9 mouse cellular contexts compared by ENCODE assay signal in genomic region chr10:127945432-127946064, GRCm38 (mm10). TPM values are rescaled to one million over a fixed set of nuclear protein-coding genes. Genes with fewer than 3 reads are reported as not detected.
DNase-seq lines count a peak whose midpoint lies in the region; ATAC-seq and TF ChIP-seq lines count a peak whose summit lies in the region.
"Had no signal": no experiment of that assay in that cellular context is flagged by ENCODE, and none has a peak within 500 bp of the region (broad histone marks: within the 10 kb centered on the region; RNA-seq: fewer than 3 reads in every experiment).

No protein-coding gene starts in this region.

- no peak overlapping the region for H3K9ac ChIP-seq in liver, adult 2 months (ENCODE audit: low read depth, low read length)
- H3K9ac ChIP-seq in neural tube, embryonic 14.5 days (replicated peaks; ENCODE audit: low read depth, low read length): no peak overlapping the region
- H3K9ac ChIP-seq: hindbrain, embryonic 15.5 days had no signal

- DNase-seq in B cell, adult 2 months: peak; percentile 53 to 61
- peak; percentile 43 for DNase-seq in G1E (ENCODE audit: low spot score)
- peak; percentile 9 for DNase-seq in cerebellum, adult 9-11 months
- DNase-seq in kidney, adult 18-20 months: peak; percentile 65
- peak; percentile 99 for DNase-seq in liver, adult 2 months (ENCODE audit: extremely low read depth, low read depth, low spot score)
- no peak for DNase-seq in urinary bladder, adult 18-20 months (ENCODE audit: low spot score in 2 of 2)

- no peaks in the 10 kb centered on the region for H3K9me3 ChIP-seq in G1E (replicated peaks)
- no peaks in the 10 kb centered on the region for H3K9me3 ChIP-seq in neural tube, embryonic 14.5 days (ENCODE audit: control insufficient read depth, low read length)
- H3K9me3 ChIP-seq: hindbrain, embryonic 15.5 days had no signal

- H3K79me2 ChIP-seq in liver, adult 2 months (ENCODE audit: control insufficient read depth, insufficient read depth, low read length): no peaks in the 10 kb centered on the region

- H3K4me2 ChIP-seq in neural tube, embryonic 14.5 days (ENCODE audit: low read depth, low read length): no peak overlapping the region
- H3K4me2 ChIP-seq: hindbrain, embryonic 15.5 days had no signal

- peaks cover 9% of the 10 kb centered on the region; the same call in 1 of the 2 replicates for H3K27me3 ChIP-seq in G1E (ENCODE audit: insufficient read depth, low read length)
- no peaks in the 10 kb centered on the region for H3K27me3 ChIP-seq in liver, adult 2 months (ENCODE audit: control insufficient read depth, insufficient read depth, low read length)
- no peaks in the 10 kb centered on the region for H3K27me3 ChIP-seq in neural tube, embryonic 14.5 days (ENCODE audit: control insufficient read depth, insufficient read depth, low read length)
- H3K27me3 ChIP-seq: hindbrain, embryonic 15.5 days had no signal

- ATAC-seq in G1E (ENCODE audit: extremely low read depth, insufficient number of reproducible peaks, low FRiP score, poor library complexity, severe bottlenecking): peak; percentile 63; the same call in 1 of the 2 replicates
- ATAC-seq in frontal cortex, adult (ENCODE audit: low TSS enrichment): peak; percentile 52; the same call in 1 of the 2 replicates
- ATAC-seq in neural tube, embryonic 14.5 days (ENCODE audit: low read depth): peak; percentile 72

- no peaks in the 10 kb centered on the region for H3K36me3 ChIP-seq in G1E (replicated peaks)
- H3K36me3 ChIP-seq in liver, adult 2 months (ENCODE audit: control insufficient read depth, insufficient read depth, low read length): no peaks in the 10 kb centered on the region
- no peaks in the 10 kb centered on the region for H3K36me3 ChIP-seq in neural tube, embryonic 14.5 days (ENCODE audit: control insufficient read depth, insufficient read depth, low read length)
- H3K36me3 ChIP-seq: hindbrain, embryonic 15.5 days had no signal

- H3K4me1 ChIP-seq in G1E (ENCODE audit: insufficient read depth, low read depth, low read length): peaks cover 5% of the 10 kb centered on the region; the same call in 1 of the 2 replicates
- peaks cover 12% of the 10 kb centered on the region for H3K4me1 ChIP-seq in liver, adult 2 months (ENCODE audit: control insufficient read depth, insufficient read depth, low read length)
- no peaks in the 10 kb centered on the region for H3K4me1 ChIP-seq in neural tube, embryonic 14.5 days (ENCODE audit: control insufficient read depth, insufficient read depth, low read length)
- H3K4me1 ChIP-seq: hindbrain, embryonic 15.5 days had no signal

- 23% methylated on average over 5 of the region's 5 CpGs for WGBS in liver, adult 2 months
- WGBS in neural tube, embryonic 14.5 days: 23% methylated on average over 5 of the region's 5 CpGs

- peak; percentile 82 for TF ChIP-seq CTCF in G1E (IDR thresholded peaks at IDR 0.05; ENCODE audit: low read depth, low read length)
- peak; percentile 58 for TF ChIP-seq CTCF in liver, adult 2 months (IDR thresholded peaks at IDR 0.05; ENCODE audit: low read depth, low read length)

- H3K4me3 ChIP-seq in G1E (ENCODE audit: low read depth, low read length): no peak overlapping the region
- H3K4me3 ChIP-seq in liver, adult 2 months (ENCODE audit: insufficient read depth, low read depth, low read length): no peak overlapping the region
- H3K4me3 ChIP-seq in neural tube, embryonic 14.5 days (ENCODE audit: low read depth, low read length): no peak overlapping the region
- H3K4me3 ChIP-seq: hindbrain, embryonic 15.5 days had no signal

- TF ChIP-seq POLR2A in liver, adult 2 months (IDR thresholded peaks at IDR 0.05; ENCODE audit: extremely low read depth, insufficient read depth, low read length): no peak

- peak overlapping the region; percentile 64 for H3K27ac ChIP-seq in liver, adult 2 months (replicated peaks; ENCODE audit: insufficient read depth, low read depth, low read length)
- H3K27ac ChIP-seq in neural tube, embryonic 14.5 days (ENCODE audit: low read depth, low read length): no peak overlapping the region
- H3K27ac ChIP-seq: hindbrain, embryonic 15.5 days had no signal

RNA-seq across cellular contexts. Expression of gene Sdr9c7, which starts 47.2 kb away (rescaled TPM):
- not detected in 2 replicates for total RNA-seq in G1E (2014; fragmentation: Nextera tagmentation)
- 0.05 TPM in 1 of 2 replicates, not detected in the other for total RNA-seq in G1E (2017)
- polyA plus RNA-seq in G1E (2012): not detected in 2 replicates
- total RNA-seq in liver, adult 2 months (2014; rRNA removed): 25.6 and 26.9 TPM in 2 replicates
- polyA plus RNA-seq in liver, adult 2 months (2012; rRNA removed): 20.4 and 36.7 TPM in 2 replicates
- not detected in 2 replicates for polyA plus RNA-seq in neural tube, embryonic 14.5 days (2014; fragmentation: Nextera tagmentation; extraction: Ambion mirVana)
- polyA plus RNA-seq: hindbrain, embryonic 15.5 days had no signal

RNA-seq across cellular contexts. Expression of gene Rdh7, which starts 56.9 kb away (rescaled TPM):
- not detected in 2 replicates for total RNA-seq in G1E (2014; fragmentation: Nextera tagmentation)
- total RNA-seq in G1E (2017): not detected in 2 replicates
- polyA plus RNA-seq in G1E (2012): not detected in 2 replicates
- total RNA-seq in liver, adult 2 months (2014; rRNA removed): 1,124 and 1,219 TPM in 2 replicates
- polyA plus RNA-seq in liver, adult 2 months (2012; rRNA removed): 1,436 and 1,472 TPM in 2 replicates
- polyA plus RNA-seq in neural tube, embryonic 14.5 days (2014; fragmentation: Nextera tagmentation; extraction: Ambion mirVana): not detected in 2 replicates
- polyA plus RNA-seq: hindbrain, embryonic 15.5 days had no signal

Comparison
In these comparisons a context has a peak if more than half of its experiments do, and no peak if none do; other contexts are left out.
1. DNase-seq: peak in B cell, adult 2 months (2 of 2), G1E (single experiment), cerebellum, adult 9-11 months (single experiment), kidney, adult 18-20 months (single experiment) and liver, adult 2 months (single experiment); none in urinary bladder, adult 18-20 months (0 of 2).
2. RNA of gene Sdr9c7, which starts 47.2 kb away (polyA plus RNA-seq): 20.4 to 36.7 TPM in liver, adult 2 months; not detected in G1E and not detected in neural tube, embryonic 14.5 days; every median in the first group is over 10 times any median in the second.
3. RNA of gene Rdh7, which starts 56.9 kb away (polyA plus RNA-seq): 1,436 to 1,472 TPM in liver, adult 2 months; not detected in G1E and not detected in neural tube, embryonic 14.5 days; every median in the first group is over 1,000 times any median in the second.
4. Peak in every context shown above with its lines, with median percentiles within 50 percentile points of each other: ATAC-seq.